Mouse (Mus musculus) erythroblast, embryonic 14.5 days (primary cell): Measurements from ENCODE around the gene Tmem14a. TPM values are rescaled to one million over a fixed set of nuclear protein-coding genes. Genes with fewer than 3 reads are reported as not detected.
"Not testable (repeated sequence)": the region's sequence is repeated elsewhere in the genome, so short reads cannot be mapped to it uniquely, and the experiment has no call there.

ENCODE experiments used
- H3K27me3 ChIP-seq: 2 replicates; pipeline ENCODE4 v1.6.1; 2012; ENCODE audit warnings: inconsistent platforms; ENCODE audit not compliant: control insufficient read depth
- H3K36me3 ChIP-seq: 2 replicates; pipeline ENCODE4 v1.6.1; 2012; ENCODE audit warnings: mild to moderate bottlenecking, inconsistent platforms; ENCODE audit not compliant: control insufficient read depth
- H3K4me1 ChIP-seq: 2 replicates; pipeline ENCODE4 v1.6.1; 2012; ENCODE audit warnings: inconsistent platforms; ENCODE audit not compliant: control insufficient read depth
- H3K4me3 ChIP-seq: replicated peaks from 2 replicates; pipeline ENCODE3; 2012; ENCODE audit warnings: moderate library complexity, mild to moderate bottlenecking, inconsistent platforms
- H3K9me3 ChIP-seq: 2 replicates; pipeline ENCODE4 v1.6.1; 2012; ENCODE audit warnings: low read length, inconsistent platforms, mixed read lengths; ENCODE audit not compliant: control insufficient read depth
- GATA1 ChIP-seq: IDR thresholded peaks from 2 replicates; pipeline ENCODE4 v1.6.1; 2012; ENCODE audit warnings: low read length, inconsistent platforms, mixed read lengths
- TAL1 ChIP-seq: IDR thresholded peaks from 3 replicates; pipeline ENCODE4 v1.6.1; 2012; ENCODE audit warnings: low read length, inconsistent platforms, mixed read lengths
- polyA plus RNA-seq: library from polyadenylated mRNA; stranded (reverse); fragments of >175 nt; gene quantifications from 2 replicates; pipeline ENCODE4 v1.2.3, GENCODE M21; 2012

The Tmem14a gene
- polyA plus RNA-seq, 1 experiment, result not detected

DNA sequence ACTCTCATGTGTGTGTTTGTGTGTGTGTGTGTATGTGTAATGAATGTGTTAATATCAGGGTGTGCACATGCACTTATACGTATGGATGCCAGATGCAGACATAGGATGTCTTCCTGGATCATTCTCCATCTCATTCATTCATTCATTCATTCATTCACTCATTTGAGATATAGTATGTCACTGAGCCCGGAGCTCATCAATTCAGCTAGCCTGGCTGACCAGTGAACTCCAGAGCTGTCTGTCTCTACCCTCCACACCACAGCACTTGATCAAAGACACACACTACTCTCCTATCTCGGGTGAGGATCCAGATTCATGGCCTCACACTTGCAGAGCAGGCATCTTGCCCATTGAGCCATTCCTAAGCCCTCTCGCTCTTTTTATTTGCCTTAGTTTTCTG, 45.6 kb downstream of the Tmem14a start:
- H3K36me3 ChIP-seq, result no peaks in the 10 kb centered on the region; the same call in 1 of the 2 replicates
- no peak overlapping the region for H3K4me3 ChIP-seq
- H3K9me3 ChIP-seq, result no peaks in the 10 kb centered on the region
- TF ChIP-seq TAL1, result no peak
- no peak for TF ChIP-seq GATA1
- no peaks in the 10 kb centered on the region for H3K4me1 ChIP-seq
- H3K27me3 ChIP-seq, result no peaks in the 10 kb centered on the region

DNA sequence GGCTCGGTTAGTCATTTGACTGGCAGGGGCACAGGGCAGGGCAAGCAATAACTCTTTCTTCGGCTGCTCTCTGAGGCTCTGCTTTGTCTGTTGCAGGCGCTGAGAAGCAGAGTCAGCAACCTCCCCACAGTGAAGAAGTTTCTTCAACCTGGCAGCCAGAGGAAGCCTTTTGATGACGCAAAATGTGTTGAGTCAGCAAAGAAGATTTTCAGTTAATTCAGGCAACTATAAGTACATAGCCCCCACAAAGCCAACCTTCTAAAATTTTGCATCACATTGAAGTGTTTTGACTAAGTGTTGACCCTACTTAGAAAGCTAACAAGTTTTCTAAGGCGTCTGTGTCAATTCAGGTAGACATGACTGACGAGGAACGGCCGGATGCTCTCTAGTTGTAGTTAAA, 46.4 kb downstream of the Tmem14a start:
- H3K4me1 ChIP-seq, result no peaks in the 10 kb centered on the region
- no peaks in the 10 kb centered on the region for H3K27me3 ChIP-seq
- H3K4me3 ChIP-seq, result no peak overlapping the region
- no peaks in the 10 kb centered on the region for H3K9me3 ChIP-seq
- TF ChIP-seq TAL1, result no peak
- TF ChIP-seq GATA1, result no peak
- no peaks in the 10 kb centered on the region; the same call in 1 of the 2 replicates for H3K36me3 ChIP-seq

- no peak for TF ChIP-seq TAL1
- TF ChIP-seq GATA1, result no peak
- no peak overlapping the region for H3K4me3 ChIP-seq
- H3K4me1 ChIP-seq, result no peaks in the 10 kb centered on the region
- no peaks in the 10 kb centered on the region for H3K9me3 ChIP-seq
- H3K27me3 ChIP-seq, result no peaks in the 10 kb centered on the region
- H3K36me3 ChIP-seq, result no peaks in the 10 kb centered on the region; the same call in 1 of the 2 replicates
Measured at GRCm38 (mm10) chr1:21266766-21267165, 48.4 kb downstream of the Tmem14a start.

GRCm38 (mm10) chr1:21267466-21267865, 49.1 kb downstream of the Tmem14a start:
- H3K4me3 ChIP-seq, H3K36me3 ChIP-seq, H3K9me3 ChIP-seq, H3K27me3 ChIP-seq, H3K4me1 ChIP-seq: not testable (repeated sequence)

DNA sequence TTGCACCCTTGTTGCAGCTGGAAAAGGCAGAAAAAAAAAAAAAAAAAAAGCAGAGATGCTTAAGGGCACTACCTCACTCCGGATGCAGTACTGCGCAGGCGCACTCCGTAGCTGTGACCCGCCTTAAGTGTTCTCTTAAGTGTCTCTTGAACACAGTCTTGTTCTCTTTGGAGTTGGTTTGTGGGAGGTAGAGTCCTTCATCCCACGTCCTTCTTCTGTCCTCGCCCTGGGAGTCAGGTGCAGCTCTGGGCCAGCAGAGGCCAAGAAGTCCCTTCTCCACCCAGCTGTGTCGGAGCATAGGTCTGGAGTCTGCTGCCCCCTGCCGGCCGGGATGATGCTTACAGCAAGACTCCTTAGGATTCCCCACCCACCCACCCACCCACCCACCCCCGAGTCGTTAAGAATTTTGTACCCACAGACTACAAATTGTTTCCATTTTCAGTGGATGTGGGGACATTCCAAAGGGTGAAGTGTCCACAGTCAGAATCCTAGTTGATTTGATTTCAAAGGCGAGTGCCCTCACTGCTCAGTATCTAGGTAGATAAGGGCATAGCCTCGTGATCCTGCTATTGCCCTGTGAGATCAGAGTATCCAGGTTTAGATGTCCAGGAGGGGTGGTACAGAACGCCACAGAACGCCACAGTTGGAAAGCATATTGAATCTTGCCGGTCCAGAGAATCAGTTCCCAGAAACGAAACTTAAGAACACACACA, 53.1 kb downstream of the Tmem14a start:
- no peaks in the 10 kb centered on the region for H3K4me1 ChIP-seq
- H3K4me3 ChIP-seq, result no peak overlapping the region
- 0 out of 2 replicates have a peak, but pooled peaks cover 2% of the 10 kb centered on the region for H3K27me3 ChIP-seq
- no peaks in the 10 kb centered on the region for H3K9me3 ChIP-seq
- TF ChIP-seq TAL1 (no peak), GATA1 (no peak)
- H3K36me3 ChIP-seq, result no peaks in the 10 kb centered on the region

GRCm38 (mm10) chr1:21272056-21272431, 53.7 kb downstream of the Tmem14a start:
- H3K27me3 ChIP-seq, result 0 out of 2 replicates have a peak, but pooled peaks cover 2% of the 10 kb centered on the region
- no peak overlapping the region for H3K4me3 ChIP-seq
- no peaks in the 10 kb centered on the region for H3K36me3 ChIP-seq
- TF ChIP-seq GATA1 (no peak), TAL1 (no peak)
- no peaks in the 10 kb centered on the region for H3K4me1 ChIP-seq
- no peaks in the 10 kb centered on the region for H3K9me3 ChIP-seq

DNA sequence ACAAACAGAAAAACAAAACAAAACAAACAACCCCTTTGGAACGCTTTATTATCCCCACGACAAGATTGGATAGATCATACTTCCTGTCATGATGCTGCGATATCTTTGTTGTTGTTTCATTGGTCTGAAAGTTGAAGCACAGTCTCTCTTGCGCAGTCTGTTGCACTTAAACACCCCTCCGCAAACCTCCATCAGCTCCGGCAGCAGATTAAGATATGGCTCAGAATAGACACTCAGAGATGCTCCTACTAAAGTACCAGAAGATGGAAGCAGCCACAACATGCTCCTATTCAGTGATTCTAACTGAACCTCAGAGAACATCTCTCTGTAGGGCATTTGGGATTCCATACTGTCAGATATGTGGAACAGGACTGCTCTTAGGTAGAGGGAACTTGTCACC, 54.7 kb downstream of the Tmem14a start:
- no peaks in the 10 kb centered on the region for H3K4me1 ChIP-seq
- no peaks in the 10 kb centered on the region for H3K36me3 ChIP-seq
- no peaks in the 10 kb centered on the region for H3K9me3 ChIP-seq
- H3K4me3 ChIP-seq, result no peak overlapping the region
- 0 out of 2 replicates have a peak, but pooled peaks cover 2% of the 10 kb centered on the region for H3K27me3 ChIP-seq
- TF ChIP-seq GATA1 (no peak), TAL1 (no peak)

- no peaks in the 10 kb centered on the region for H3K36me3 ChIP-seq
- TF ChIP-seq TAL1, result no peak
- H3K4me3 ChIP-seq, result no peak overlapping the region
- no peaks in the 10 kb centered on the region for H3K4me1 ChIP-seq
- no peaks in the 10 kb centered on the region for H3K9me3 ChIP-seq
- H3K27me3 ChIP-seq, result 0 out of 2 replicates have a peak, but pooled peaks cover 2% of the 10 kb centered on the region
Measured at GRCm38 (mm10) chr1:21274437-21275040, 56.2 kb downstream of the Tmem14a start.

- not testable (repeated sequence) for H3K9me3 ChIP-seq, H3K27me3 ChIP-seq, H3K4me3 ChIP-seq
Measured at GRCm38 (mm10) chr1:21275366-21275765, 57.0 kb downstream of the Tmem14a start.

GRCm38 (mm10) chr1:21276158-21276557, 57.8 kb downstream of the Tmem14a start:
- H3K36me3 ChIP-seq, H3K4me1 ChIP-seq, H3K27me3 ChIP-seq, H3K9me3 ChIP-seq, H3K4me3 ChIP-seq: not testable (repeated sequence)

More at GRCm38 (mm10) chr1:21275366-21275765, 57.0 kb downstream of the Tmem14a start:
- H3K4me1 ChIP-seq, H3K36me3 ChIP-seq: not testable (repeated sequence)

Other genes with a start within 250 kb of the Tmem14a start
- gene Tram2, start 139.3 kb upstream of the Tmem14a start, polyA plus RNA-seq, result 0.01 TPM in 1 of 2 replicates, not detected in the other
- gene Gsta3, start 22.0 kb downstream of the Tmem14a start, polyA plus RNA-seq, result 0.02 TPM in 1 of 2 replicates, not detected in the other
- gene Khdc1a, start 131.1 kb downstream of the Tmem14a start, polyA plus RNA-seq, result not detected in 2 replicates
- gene Khdc1c, start 149.8 kb downstream of the Tmem14a start, polyA plus RNA-seq, result not detected in 2 replicates
- gene Khdc1b, start 165.0 kb downstream of the Tmem14a start, polyA plus RNA-seq, result not detected in 2 replicates